Mouse (Mus musculus): ENCODE measurements around the gene Crhr1.

The Crhr1 gene

GRCm38 (mm10) chr11:104138976-104139375 is 6.3 kb downstream of the Crhr1 start:
- no peak for DNase-seq (ENCODE audit: low read depth, low spot score)

- DNase-seq (ENCODE audit: low read depth, low spot score) = no peak
These were observed 12.3 kb downstream of the Crhr1 start for GRCm38 (mm10) chr11:104144930-104145329.

GRCm38 (mm10) chr11:104148787-104149186 is 16.1 kb downstream of the Crhr1 start:
- no peak for DNase-seq (ENCODE audit: low read depth, low spot score)

GRCm38 (mm10) chr11:104150911-104151310 is 18.3 kb downstream of the Crhr1 start:
- no peak for DNase-seq (ENCODE audit: low read depth, low spot score)

GRCm38 (mm10) chr11:104154332-104154731 is 21.7 kb downstream of the Crhr1 start:
- no peak for DNase-seq (ENCODE audit: low read depth, low spot score)

GRCm38 (mm10) chr11:104154820-104155635 is 22.4 kb downstream of the Crhr1 start:
- DNase-seq (ENCODE audit: low read depth, low spot score) = no peak

GRCm38 (mm10) chr11:104155899-104156298 is 23.2 kb downstream of the Crhr1 start:
- no peak for DNase-seq (ENCODE audit: low read depth, low spot score)

GRCm38 (mm10) chr11:104156391-104156790 is 23.7 kb downstream of the Crhr1 start:
- no peak for DNase-seq (ENCODE audit: low read depth, low spot score)

- DNase-seq (ENCODE audit: low read depth, low spot score) = peak; percentile 73
These were observed 25.1 kb downstream of the Crhr1 start for GRCm38 (mm10) chr11:104157603-104158259.

GRCm38 (mm10) chr11:104158260-104158907 is 25.7 kb downstream of the Crhr1 start:
- DNase-seq (ENCODE audit: low read depth, low spot score) = no peak

GRCm38 (mm10) chr11:104159769-104160272 is 27.2 kb downstream of the Crhr1 start:
- DNase-seq (ENCODE audit: low read depth, low spot score) = no peak

- DNase-seq (ENCODE audit: low read depth, low spot score) = no peak
These were observed 28.5 kb downstream of the Crhr1 start for GRCm38 (mm10) chr11:104161153-104161552.

- DNase-seq (ENCODE audit: low read depth, low spot score) = no peak
These were observed 31.6 kb downstream of the Crhr1 start for GRCm38 (mm10) chr11:104164257-104164656.

- peak; percentile 54 for DNase-seq (ENCODE audit: low read depth, low spot score)
These were observed 38.7 kb downstream of the Crhr1 start for GRCm38 (mm10) chr11:104171281-104171781.

GRCm38 (mm10) chr11:104178893-104179292 is 46.2 kb downstream of the Crhr1 start:
- no peak for DNase-seq (ENCODE audit: low read depth, low spot score)

- no peak for DNase-seq (ENCODE audit: low read depth, low spot score)
These were observed 47.1 kb downstream of the Crhr1 start for GRCm38 (mm10) chr11:104179804-104180203.

GRCm38 (mm10) chr11:104182141-104182540 is 49.5 kb downstream of the Crhr1 start:
- DNase-seq (ENCODE audit: low read depth, low spot score) = no peak

GRCm38 (mm10) chr11:104186135-104186836 is 53.6 kb downstream of the Crhr1 start, which contains the start of gene Sppl2c:
Gene Sppl2c, plus strand, starts transcription at chr11:104186327.
- DNase-seq (ENCODE audit: low read depth, low spot score) = no peak

GRCm38 (mm10) chr11:104186837-104187150 is 54.1 kb downstream of the Crhr1 start:
- no peak for DNase-seq (ENCODE audit: low read depth, low spot score)

GRCm38 (mm10) chr11:104187766-104188165 is 55.1 kb downstream of the Crhr1 start:
- no peak for DNase-seq (ENCODE audit: low read depth, low spot score)

GRCm38 (mm10) chr11:104190008-104190407 is 57.4 kb downstream of the Crhr1 start:
- DNase-seq (ENCODE audit: low read depth, low spot score) = no peak

Data from embryo, embryonic 11.5 days (tissue).